Mouse (Mus musculus) neutrophil, adult 83 days (primary cell): ENCODE data around the gene Ajap1. TPM values are rescaled to one million over a fixed set of nuclear protein-coding genes. Genes with fewer than 3 reads are reported as not detected.

Experiments used
- total RNA-seq, 2 experiments: library from RNA; stranded (reverse); gene quantifications; one replicate each; pipeline ENCODE4 v1.2.4; 2023

Gene Ajap1
- total RNA-seq: not detected

DNA sequence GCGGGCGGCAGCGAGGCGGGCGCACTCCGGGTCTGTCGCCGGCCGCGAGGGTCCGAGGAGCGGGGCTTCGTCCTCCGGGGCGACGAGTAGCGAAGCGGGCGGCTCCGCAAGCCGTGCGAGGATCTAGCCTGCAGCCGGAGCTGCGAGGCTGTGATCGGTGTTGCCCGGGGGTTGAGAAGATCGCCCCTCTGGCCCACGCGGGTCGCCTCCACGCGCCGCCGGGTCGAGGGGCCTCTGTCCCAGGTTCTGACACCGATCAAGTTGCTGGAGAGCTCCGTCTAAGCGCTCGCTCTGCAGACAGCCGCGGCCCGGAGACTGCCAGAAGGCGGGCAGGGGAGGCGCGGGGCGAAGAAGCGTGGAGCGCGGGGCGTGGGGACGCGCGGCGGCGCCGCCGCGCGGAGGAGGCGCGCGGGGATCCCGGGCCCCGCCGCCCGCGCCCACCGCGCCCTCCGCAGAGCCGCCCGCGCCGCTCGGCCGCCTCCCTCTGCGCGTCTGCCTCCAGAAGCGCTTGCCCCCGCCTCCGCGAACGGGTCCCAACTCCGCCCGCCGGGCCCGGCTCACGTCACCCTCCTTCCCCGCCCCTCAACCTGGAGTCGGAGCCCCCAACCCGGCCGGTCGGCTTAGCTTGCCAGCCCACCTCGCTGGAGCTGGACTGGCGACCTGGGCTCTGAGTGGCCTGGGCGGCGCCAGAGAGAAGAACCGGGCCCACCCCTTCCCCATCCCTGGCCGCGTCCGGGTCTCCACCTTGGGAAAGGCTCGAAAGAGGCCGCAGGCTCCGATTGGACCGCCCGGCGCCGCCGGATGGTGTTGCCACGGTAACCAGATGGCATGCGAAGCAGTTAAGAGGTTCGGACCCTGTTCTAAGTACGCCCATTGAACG lies at the start of gene Ajap1:
TSS of gene Ajap1 (minus strand) at position 353 of the 880 bp plus-strand sequence.

